Mouse (Mus musculus) embryonic fibroblast, embryonic 13.5 days (primary cell): ENCODE measurements at regions not wholly inside any gene's neighbourhood (a gene's known extent, or its start where the extent isn't known, plus 50 kb on each side); places are given as distances from the start of the nearest gene placed in this dataset.

Experiments
- CTCF ChIP-seq: IDR thresholded peaks from 2 replicates; pipeline ENCODE4 v1.5.1; 2011; ENCODE audit warnings: mild to moderate bottlenecking, control low read depth, low read length, moderate library complexity, borderline replicate concordance; ENCODE audit not compliant: insufficient read depth
- POLR2A ChIP-seq: IDR thresholded peaks from 2 replicates; pipeline ENCODE4 v1.6.1; 2011; ENCODE audit warnings: low read depth, mild to moderate bottlenecking, control low read depth, low read length, moderate library complexity

DNA sequence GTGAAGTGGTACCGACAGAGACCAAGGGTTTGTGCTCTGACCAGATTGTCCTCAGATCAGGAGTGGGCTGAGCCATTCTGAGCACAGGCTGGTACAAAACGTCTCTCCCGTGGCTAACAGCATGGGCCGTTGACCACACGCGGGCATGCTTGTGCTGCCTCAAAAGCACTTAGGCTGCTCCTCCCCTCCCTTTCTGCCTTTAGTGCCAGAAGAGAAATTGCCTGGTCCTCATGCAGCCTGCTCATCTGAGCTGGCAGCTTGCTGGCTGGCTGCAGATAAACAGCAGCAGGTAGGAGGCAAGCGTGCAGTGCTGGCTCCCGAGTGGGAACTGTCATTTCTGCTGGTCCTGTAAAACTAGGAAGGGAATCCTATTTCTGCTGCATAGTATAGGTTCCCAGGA, 267.1 kb downstream of the Gadd45g start:
- no peak for TF ChIP-seq CTCF
- TF ChIP-seq POLR2A = no peak
